Mouse (Mus musculus) G1E (cell line): ENCODE data around the gene Tamm41. TPM values are rescaled to one million over a fixed set of nuclear protein-coding genes. Genes with fewer than 3 reads are reported as not detected.

Experiments used
- ATAC-seq: 2 replicates; pipeline ENCODE4 v1.8.0; 2016; ENCODE audit warnings: mild to moderate bottlenecking; ENCODE audit not compliant: insufficient number of reproducible peaks, poor library complexity, low FRiP score, severe bottlenecking; ENCODE audit errors: extremely low read depth
- DNase-seq: peaks from one replicate; pipeline ENCODE4 v3.0.0; 2012; ENCODE audit warnings: low spot score
- H3K27me3 ChIP-seq: 2 replicates; pipeline ENCODE4 v1.6.1; 2012; ENCODE audit warnings: mild to moderate bottlenecking, low read length, inconsistent platforms; ENCODE audit not compliant: insufficient read depth
- H3K36me3 ChIP-seq: replicated peaks from 2 replicates; pipeline ENCODE3; 2012; ENCODE audit warnings: mild to moderate bottlenecking, inconsistent platforms
- H3K4me1 ChIP-seq: 2 replicates; pipeline ENCODE4 v1.6.1; 2012; ENCODE audit warnings: low read depth, low read length, inconsistent platforms, mixed read lengths; ENCODE audit not compliant: insufficient read depth
- H3K4me3 ChIP-seq: 2 replicates; pipeline ENCODE4 v1.5.1; 2012; ENCODE audit warnings: low read depth, mild to moderate bottlenecking, inconsistent platforms, low read length, moderate library complexity, mixed read lengths
- H3K9me3 ChIP-seq: replicated peaks from 2 replicates; pipeline ENCODE4 v1.6.1; 2012; ENCODE audit warnings: inconsistent platforms
- CTCF ChIP-seq: IDR thresholded peaks from 2 replicates; pipeline ENCODE4 v1.5.1; 2012; ENCODE audit warnings: low read depth, low read length, inconsistent platforms, mixed read lengths
- GATA1 ChIP-seq: IDR thresholded peaks from 2 replicates; pipeline ENCODE4 v1.6.1; 2012; ENCODE audit warnings: borderline replicate concordance, low read length, inconsistent platforms, mixed read lengths
- GATA2 ChIP-seq: IDR thresholded peaks from 2 replicates; pipeline ENCODE4 v1.6.1; 2012; ENCODE audit warnings: low read depth, low read length, inconsistent platforms, borderline replicate concordance
- POLR2AphosphoS5 ChIP-seq: IDR thresholded peaks from 2 replicates; pipeline ENCODE4 v1.6.1; 2012; ENCODE audit warnings: low read depth, low read length, inconsistent platforms; ENCODE audit not compliant: insufficient replicate concordance
- TAL1 ChIP-seq: conservative IDR thresholded peaks from 2 replicates; pipeline ENCODE4 v1.6.1; 2012; ENCODE audit warnings: low read depth, low read length, inconsistent platforms, mixed read lengths
- polyA plus RNA-seq: library from polyadenylated mRNA; stranded (reverse); fragments of >175 nt; gene quantifications from 2 replicates; pipeline ENCODE4 v1.2.3, GENCODE M21; 2012
- total RNA-seq, 2 experiments: library from RNA; stranded (forward) in 1 of 2; stranded (reverse) in 1 of 2; fragments of 200-1000 nt in 1 of 2; fragments of >200 nt in 1 of 2; fragmentation: Nextera tagmentation in 1 of 2; gene quantifications; 2 replicates each; pipeline ENCODE4 v1.2.3; 2014 to 2017

Tamm41 gene
- total and polyA plus RNA-seq, 3 experiments = 20.9 to 47.4 (median 26.4) TPM

- Histone ChIP-seq H3K36me3 (no peaks in the 10 kb centered on the region), H3K4me3 (no peak overlapping the region), H3K4me1 (peaks cover 9% of the 10 kb centered on the region; the same call in 1 of the 2 replicates), H3K27me3 (peaks cover 5% of the 10 kb centered on the region), H3K9me3 (peaks cover 15% of the 10 kb centered on the region)
- DNase-seq (no peak), ATAC-seq (no peak)
- TF ChIP-seq TAL1 (no peak), CTCF (no peak), GATA2 (no peak), GATA1 (no peak), POLR2AphosphoS5 (no peak)
These were observed 64.7 kb downstream of the Tamm41 start for GRCm38 (mm10) chr6:114972988-114973387.

- H3K9me3 ChIP-seq = peaks cover 15% of the 10 kb centered on the region
- peaks cover 9% of the 10 kb centered on the region; the same call in 1 of the 2 replicates for H3K4me1 ChIP-seq
- H3K4me3 ChIP-seq = no peak overlapping the region
- TF ChIP-seq GATA1 = no peak
- TF ChIP-seq GATA2 = no peak
- no peak for TF ChIP-seq TAL1
- TF ChIP-seq CTCF = no peak
- TF ChIP-seq POLR2AphosphoS5 = no peak
- H3K27me3 ChIP-seq = peaks cover 5% of the 10 kb centered on the region
- no peaks in the 10 kb centered on the region for H3K36me3 ChIP-seq
- DNase-seq = no peak
- no peak for ATAC-seq
These were observed 66.8 kb downstream of the Tamm41 start for GRCm38 (mm10) chr6:114970895-114971294.

DNA sequence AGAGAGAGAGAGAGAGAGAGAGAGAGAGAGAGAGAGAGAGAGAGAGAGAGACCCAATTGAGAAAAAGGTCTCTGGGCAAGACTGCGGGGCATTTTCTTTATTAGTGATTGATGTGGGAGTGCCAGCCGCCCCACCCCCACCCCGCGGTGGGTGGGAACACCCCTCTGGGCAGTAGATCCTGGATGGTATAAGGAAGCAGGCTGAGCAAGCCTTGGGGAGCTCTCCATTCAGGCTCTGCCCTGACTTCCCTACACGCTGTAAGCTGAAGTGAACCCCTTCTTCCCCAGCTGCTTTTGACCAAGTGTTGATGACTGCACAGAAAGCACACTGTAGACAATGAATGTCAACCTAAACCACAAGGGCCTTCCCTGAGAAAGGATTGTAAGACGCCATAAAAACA is 67.3 kb downstream of the Tamm41 start:
- Histone ChIP-seq H3K27me3 (peaks cover 5% of the 10 kb centered on the region), H3K9me3 (peaks cover 15% of the 10 kb centered on the region), H3K36me3 (no peaks in the 10 kb centered on the region), H3K4me1 (peaks cover 9% of the 10 kb centered on the region; the same call in 1 of the 2 replicates), H3K4me3 (no peak overlapping the region)
- DNase-seq = no peak
- no peak for ATAC-seq
- TF ChIP-seq GATA2 (no peak), POLR2AphosphoS5 (no peak), CTCF (no peak), TAL1 (no peak), GATA1 (no peak)

GRCm38 (mm10) chr6:114969213-114970120 is 68.2 kb downstream of the Tamm41 start, which contains the start of gene Vgll4:
TSS of gene Vgll4 (minus strand) at chr6:114969994.
- H3K36me3 ChIP-seq = no peaks in the 10 kb centered on the region
- H3K9me3 ChIP-seq = peaks cover 15% of the 10 kb centered on the region
- H3K4me1 ChIP-seq = peaks cover 9% of the 10 kb centered on the region; the same call in 1 of the 2 replicates
- peak within 1 kb of the TSS; percentile 33; the same call in 1 of the 2 replicates for H3K4me3 ChIP-seq
- TF ChIP-seq GATA1 (no peak), CTCF (no peak), POLR2AphosphoS5 (no peak), TAL1 (no peak), GATA2 (no peak)
- H3K27me3 ChIP-seq = peaks cover 7% of the 10 kb centered on the region
- DNase-seq = no peak
- no peak for ATAC-seq

DNA sequence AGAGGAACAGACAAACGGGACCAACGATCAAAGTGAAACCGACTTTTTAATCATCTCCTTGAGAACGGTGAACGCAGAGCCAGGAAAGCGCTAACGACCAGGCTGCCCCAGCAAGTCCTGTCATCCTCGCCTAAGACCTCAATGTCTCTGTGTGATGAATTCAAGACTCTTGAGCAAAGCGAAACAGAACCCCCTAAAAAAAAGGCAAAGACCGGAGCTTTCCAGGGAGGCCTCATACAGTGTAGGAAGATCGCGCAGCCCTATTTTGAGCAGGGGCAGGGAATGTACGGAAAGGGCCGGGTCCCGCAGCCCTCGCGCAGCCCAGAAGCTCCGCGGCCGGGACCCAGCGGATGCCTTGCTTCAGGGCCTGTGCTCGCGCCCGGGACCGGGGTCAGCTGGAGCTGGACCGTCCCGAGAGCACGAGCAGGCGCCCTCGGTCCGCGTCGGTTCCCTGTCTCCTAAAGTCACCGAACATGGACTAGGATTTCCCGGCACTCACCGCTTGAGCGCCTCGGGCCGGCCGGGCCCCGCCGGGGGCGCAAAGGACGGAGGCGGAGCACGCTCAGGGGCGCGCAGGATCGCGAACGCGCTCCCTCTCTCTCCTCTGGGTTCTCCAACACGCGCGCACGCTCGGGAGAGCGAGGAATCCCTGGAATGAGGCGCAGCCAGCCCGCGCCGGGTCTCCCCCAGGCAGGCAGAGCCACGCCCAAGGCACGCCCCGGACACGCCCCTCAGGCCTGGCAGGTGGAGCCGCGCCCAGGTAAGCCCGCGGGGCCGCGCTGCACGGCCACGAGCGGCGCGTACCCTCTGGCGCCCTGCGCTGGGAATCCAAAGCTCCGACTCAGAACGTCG is 69.1 kb downstream of the Tamm41 start:
- DNase-seq (no peak), ATAC-seq (no peak)
- peaks cover 7% of the 10 kb centered on the region; the same call in 1 of the 2 replicates for H3K27me3 ChIP-seq
- peaks cover 15% of the 10 kb centered on the region for H3K9me3 ChIP-seq
- peak overlapping the region; percentile 33; the same call in 1 of the 2 replicates for H3K4me3 ChIP-seq
- peaks cover 9% of the 10 kb centered on the region; the same call in 1 of the 2 replicates for H3K4me1 ChIP-seq
- H3K36me3 ChIP-seq = no peaks in the 10 kb centered on the region
- TF ChIP-seq CTCF (no peak), TAL1 (no peak)

GRCm38 (mm10) chr6:114967623-114968022 is 70.1 kb downstream of the Tamm41 start:
- peaks cover 9% of the 10 kb centered on the region; the same call in 1 of the 2 replicates for H3K4me1 ChIP-seq
- no peak overlapping the region for H3K4me3 ChIP-seq
- no peaks in the 10 kb centered on the region for H3K36me3 ChIP-seq
- peaks cover 7% of the 10 kb centered on the region; the same call in 1 of the 2 replicates for H3K27me3 ChIP-seq
- H3K9me3 ChIP-seq = peaks cover 15% of the 10 kb centered on the region
- DNase-seq (no peak), ATAC-seq (no peak)
- TF ChIP-seq POLR2AphosphoS5 (no peak), GATA1 (no peak), CTCF (no peak), TAL1 (no peak), GATA2 (no peak)
